10 mouse cellular contexts compared by ENCODE assay signal in genomic region chr5:66603746-66604145, GRCm38 (mm10). TPM values are rescaled to one million over a fixed set of nuclear protein-coding genes. Genes with fewer than 3 reads are reported as not detected.
DNase-seq lines count a peak whose midpoint lies in the region; ATAC-seq and TF ChIP-seq lines count a peak whose summit lies in the region.
"Had no signal": no experiment of that assay in that cellular context is flagged by ENCODE, and none has a peak within 500 bp of the region (broad histone marks: within the 10 kb centered on the region; RNA-seq: fewer than 3 reads in every experiment).

No protein-coding gene starts in this region.

- WGBS in neural tube, embryonic 12.5 days: 61% methylated on average over 8 of the region's 8 CpGs
- 27% methylated on average over 8 of the region's 8 CpGs for WGBS in kidney, embryonic 14.5 days
- 40% methylated on average over 8 of the region's 8 CpGs for WGBS in stomach, postnatal 0 days
- 64% methylated on average over 8 of the region's 8 CpGs for WGBS in forebrain, embryonic 15.5 days

- DNase-seq in embryo, embryonic 10 days (ENCODE audit: low spot score): peak; percentile 41
- no peak for DNase-seq in embryo, embryonic 10.5 days (ENCODE audit: low spot score)
- no peak for DNase-seq in neural tube, embryonic 10.5 days (ENCODE audit: extremely low spot score, low spot score)
- no peak for DNase-seq in stomach, postnatal 0 days (ENCODE audit: low spot score)
- DNase-seq in cerebellum, adult 9-10 months: no peak
- DNase-seq: cerebellum, postnatal 25 days; left cerebral cortex, postnatal 4 days had no signal

- H3K4me2 ChIP-seq in neural tube, embryonic 12.5 days (replicated peaks): no peak overlapping the region
- peak overlapping the region; percentile 10; the same call in 1 of the 2 replicates for H3K4me2 ChIP-seq in kidney, embryonic 14.5 days (replicated peaks; ENCODE audit: low read depth, low read length)
- H3K4me2 ChIP-seq in stomach, postnatal 0 days (replicated peaks; ENCODE audit: low read depth): peak overlapping the region; percentile 32; the same call in 1 of the 2 replicates
- H3K4me2 ChIP-seq in forebrain, embryonic 15.5 days (replicated peaks): no peak overlapping the region

- no peak for TF ChIP-seq EP300 in stomach, postnatal 0 days (optimal IDR thresholded peaks at IDR 0.05)

- H3K36me3 ChIP-seq in neural tube, embryonic 12.5 days: no peaks in the 10 kb centered on the region
- no peaks in the 10 kb centered on the region for H3K36me3 ChIP-seq in kidney, embryonic 14.5 days (ENCODE audit: control insufficient read depth, insufficient read depth, low read length)
- H3K36me3 ChIP-seq in stomach, postnatal 0 days (ENCODE audit: control insufficient read depth, insufficient read depth, low read length): no peaks in the 10 kb centered on the region
- no peaks in the 10 kb centered on the region for H3K36me3 ChIP-seq in forebrain, embryonic 15.5 days

- no peak overlapping the region for H3K27ac ChIP-seq in neural tube, embryonic 12.5 days
- H3K27ac ChIP-seq in kidney, embryonic 14.5 days (ENCODE audit: low read depth, low read length): peak overlapping the region; percentile 27; the same call in 1 of the 2 replicates
- no peak overlapping the region for H3K27ac ChIP-seq in stomach, postnatal 0 days (replicated peaks)
- no peak overlapping the region for H3K27ac ChIP-seq in forebrain, embryonic 15.5 days (replicated peaks)

- H3K9ac ChIP-seq in neural tube, embryonic 12.5 days: no peak overlapping the region
- no peak overlapping the region for H3K9ac ChIP-seq in kidney, embryonic 14.5 days (ENCODE audit: low read depth, low read length)
- no peak overlapping the region for H3K9ac ChIP-seq in stomach, postnatal 0 days (ENCODE audit: low read length)
- H3K9ac ChIP-seq in forebrain, embryonic 15.5 days (replicated peaks): no peak overlapping the region

- H3K9me3 ChIP-seq in neural tube, embryonic 12.5 days: no peaks in the 10 kb centered on the region
- no peaks in the 10 kb centered on the region for H3K9me3 ChIP-seq in kidney, embryonic 14.5 days (ENCODE audit: control insufficient read depth, low read length)
- H3K9me3 ChIP-seq in stomach, postnatal 0 days (ENCODE audit: control insufficient read depth, low read length): no peaks in the 10 kb centered on the region
- no peaks in the 10 kb centered on the region for H3K9me3 ChIP-seq in forebrain, embryonic 15.5 days

- no peak overlapping the region for H3K4me3 ChIP-seq in neural tube, embryonic 12.5 days
- no peak overlapping the region for H3K4me3 ChIP-seq in kidney, embryonic 14.5 days (ENCODE audit: low read length)
- no peak overlapping the region for H3K4me3 ChIP-seq in stomach, postnatal 0 days (ENCODE audit: low read depth, low read length)
- H3K4me3 ChIP-seq in forebrain, embryonic 15.5 days: no peak overlapping the region

- TF ChIP-seq CTCF in stomach, postnatal 0 days (IDR thresholded peaks at IDR 0.05; ENCODE audit: low read depth): 0 out of 2 replicates have a peak, but pooled peaks have one; percentile 7

- H3K27me3 ChIP-seq in neural tube, embryonic 12.5 days (replicated peaks): no peaks in the 10 kb centered on the region
- no peaks in the 10 kb centered on the region for H3K27me3 ChIP-seq in kidney, embryonic 14.5 days (ENCODE audit: control insufficient read depth, insufficient read depth, low read length)
- H3K27me3 ChIP-seq in stomach, postnatal 0 days (ENCODE audit: control insufficient read depth, insufficient read depth, low read length): no peaks in the 10 kb centered on the region
- H3K27me3 ChIP-seq in forebrain, embryonic 15.5 days: no peaks in the 10 kb centered on the region

- 0 out of 2 replicates have a peak, but pooled peaks have one; percentile 13 for ATAC-seq in neural tube, embryonic 12.5 days (ENCODE audit: low FRiP score, low read depth)
- ATAC-seq in kidney, embryonic 14.5 days (ENCODE audit: low FRiP score, low TSS enrichment): peak; percentile 17; the same call in 1 of the 2 replicates
- no peak for ATAC-seq in stomach, postnatal 0 days (ENCODE audit: low FRiP score, low TSS enrichment)
- no peak for ATAC-seq in forebrain, embryonic 15.5 days (replicated peaks)

- H3K4me1 ChIP-seq in neural tube, embryonic 12.5 days: peaks cover 16% of the 10 kb centered on the region
- peaks cover 18% of the 10 kb centered on the region for H3K4me1 ChIP-seq in kidney, embryonic 14.5 days (ENCODE audit: control insufficient read depth, insufficient read depth, low read length)
- H3K4me1 ChIP-seq in stomach, postnatal 0 days (replicated peaks; ENCODE audit: control insufficient read depth, insufficient read depth): no peaks in the 10 kb centered on the region
- peaks cover 3% of the 10 kb centered on the region for H3K4me1 ChIP-seq in forebrain, embryonic 15.5 days

RNA-seq across cellular contexts. Expression of gene Apbb2, which starts 14.8 kb away (rescaled TPM):
- polyA plus RNA-seq in neural tube, embryonic 12.5 days (2016; fragmentation: Nextera tagmentation; extraction: Ambion mirVana): 80.5 and 88.5 TPM in 2 replicates
- polyA plus RNA-seq in kidney, embryonic 14.5 days (2014; fragmentation: Nextera tagmentation; extraction: Ambion mirVana): 39.3 and 55.9 TPM in 2 replicates
- 16.8 and 18.3 TPM in 2 replicates for polyA plus RNA-seq in stomach, postnatal 0 days (2015; fragmentation: Nextera tagmentation; extraction: Ambion mirVana)
- 85.6 and 85.8 TPM in 2 replicates for polyA plus RNA-seq in forebrain, embryonic 15.5 days (2015; fragmentation: Nextera tagmentation; extraction: Ambion mirVana)

Comparison
In these comparisons a context has a peak if more than half of its experiments do, and no peak if none do; other contexts are left out.
1. ATAC-seq: peak in neural tube, embryonic 12.5 days (single experiment) and kidney, embryonic 14.5 days (single experiment); none in stomach, postnatal 0 days (single experiment) and forebrain, embryonic 15.5 days (single experiment).
2. H3K4me2 ChIP-seq: peak in kidney, embryonic 14.5 days (single experiment) and stomach, postnatal 0 days (single experiment); none in neural tube, embryonic 12.5 days (single experiment) and forebrain, embryonic 15.5 days (single experiment).